Mouse (Mus musculus) stomach, postnatal 0 days (tissue): ENCODE data around the gene Aplp2. TPM values are rescaled to one million over a fixed set of nuclear protein-coding genes. Genes with fewer than 3 reads are reported as not detected.

ENCODE experiments used
- ATAC-seq: fragments of 200-750 bp; cut with Nextera tagmentation; 2 replicates; pipeline ENCODE4 v1.8.0; 2017; ENCODE audit not compliant: low FRiP score, low TSS enrichment
- DNase-seq: peaks from one replicate; pipeline ENCODE4 v3.0.0-alpha.2; 2016; ENCODE audit warnings: low spot score
- H3K27ac ChIP-seq: fragments of 300-500 bp; sonication (generic); replicated peaks from 2 replicates; pipeline ENCODE4 v1.5.1; 2014; ENCODE audit warnings: mild to moderate bottlenecking, control low read depth
- H3K27me3 ChIP-seq: fragments of 300-500 bp; sonication (generic); 2 replicates; pipeline ENCODE4 v1.6.1; 2014; ENCODE audit warnings: low read length; ENCODE audit not compliant: control insufficient read depth, insufficient read depth
- H3K36me3 ChIP-seq: fragments of 300-500 bp; sonication (generic); 2 replicates; pipeline ENCODE4 v1.6.1; 2014; ENCODE audit warnings: low read length, mixed read lengths; ENCODE audit not compliant: control insufficient read depth, insufficient read depth
- H3K4me1 ChIP-seq: fragments of 300-500 bp; sonication (generic); replicated peaks from 2 replicates; pipeline ENCODE4 v1.6.1; 2014; ENCODE audit warnings: antibody characterized with exemption; ENCODE audit not compliant: control insufficient read depth, insufficient read depth
- H3K4me2 ChIP-seq: fragments of 300-500 bp; sonication (generic); replicated peaks from 2 replicates; pipeline ENCODE4 v1.6.1; 2014; ENCODE audit warnings: low read depth, mild to moderate bottlenecking, control low read depth, moderate library complexity
- H3K4me3 ChIP-seq: fragments of 300-500 bp; sonication (generic); 2 replicates; pipeline ENCODE4 v1.5.1; 2014; ENCODE audit warnings: low read depth, low read length, control low read depth
- H3K9ac ChIP-seq: fragments of 300-500 bp; sonication (generic); 2 replicates; pipeline ENCODE4 v1.6.1; 2014; ENCODE audit warnings: mild to moderate bottlenecking, low read length, control low read depth, mixed read lengths
- H3K9me3 ChIP-seq: fragments of 300-500 bp; sonication (generic); 2 replicates; pipeline ENCODE4 v1.6.1; 2016; ENCODE audit warnings: low read length; ENCODE audit not compliant: control insufficient read depth
- CTCF ChIP-seq: IDR thresholded peaks from 2 replicates; pipeline ENCODE4 v1.5.1; 2016; ENCODE audit warnings: antibody characterized with exemption, low read depth, mild to moderate bottlenecking, moderate library complexity
- EP300 ChIP-seq: optimal IDR thresholded peaks from 2 replicates; pipeline ENCODE3; 2016; ENCODE audit warnings: antibody characterized with exemption
- WGBS: fragments of 180-500 bp; shearing (Covaris S2); extraction: QIAGEN DNeasy Blood & Tissue Kit; methylation state at CpG from one replicate; pipeline ENCODE4 v1.1.7; 2014; 5-methylcytosine and 5-hydroxymethylcytosine counted together
- polyA plus RNA-seq: library from polyadenylated mRNA; unstranded; fragments of >200 nt; fragmentation: Nextera tagmentation; extraction: Ambion mirVana; gene quantifications from 2 replicates; pipeline ENCODE4 v1.2.1, GENCODE M21; 2015

The Aplp2 gene
- polyA plus RNA-seq, 1 experiment from 2014 or later = 187 TPM

DNA sequence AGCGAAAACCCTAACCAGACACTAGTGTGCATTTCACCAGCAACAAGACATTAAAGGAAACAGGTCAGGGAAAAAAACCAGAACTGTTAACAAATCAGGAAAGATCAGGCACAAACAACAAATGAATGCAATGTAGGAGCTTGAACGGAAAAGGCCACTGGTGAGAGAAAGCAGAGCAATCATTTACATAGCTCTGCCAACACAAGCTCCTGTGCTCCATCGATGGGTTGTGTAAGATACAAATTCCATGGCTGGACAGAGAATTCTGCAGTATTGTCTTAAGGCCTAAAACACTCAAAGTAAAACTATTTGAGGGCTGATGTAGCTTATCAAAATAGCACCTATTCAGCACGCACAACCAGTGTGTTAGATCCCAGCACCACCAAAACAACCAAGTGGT is 28.6 kb downstream of the Aplp2 start:
- Histone ChIP-seq H3K9ac (no peak overlapping the region), H3K9me3 (no peaks in the 10 kb centered on the region), H3K4me1 (no peaks in the 10 kb centered on the region), H3K27me3 (no peaks in the 10 kb centered on the region), H3K27ac (no peak overlapping the region), H3K36me3 (no peaks in the 10 kb centered on the region), H3K4me2 (no peak overlapping the region), H3K4me3 (no peak overlapping the region)
- TF ChIP-seq EP300 (no peak), CTCF (no peak)
- ATAC-seq (no peak), DNase-seq (no peak)
- WGBS = 47% methylated on average over 4 of the region's 4 CpGs

DNA sequence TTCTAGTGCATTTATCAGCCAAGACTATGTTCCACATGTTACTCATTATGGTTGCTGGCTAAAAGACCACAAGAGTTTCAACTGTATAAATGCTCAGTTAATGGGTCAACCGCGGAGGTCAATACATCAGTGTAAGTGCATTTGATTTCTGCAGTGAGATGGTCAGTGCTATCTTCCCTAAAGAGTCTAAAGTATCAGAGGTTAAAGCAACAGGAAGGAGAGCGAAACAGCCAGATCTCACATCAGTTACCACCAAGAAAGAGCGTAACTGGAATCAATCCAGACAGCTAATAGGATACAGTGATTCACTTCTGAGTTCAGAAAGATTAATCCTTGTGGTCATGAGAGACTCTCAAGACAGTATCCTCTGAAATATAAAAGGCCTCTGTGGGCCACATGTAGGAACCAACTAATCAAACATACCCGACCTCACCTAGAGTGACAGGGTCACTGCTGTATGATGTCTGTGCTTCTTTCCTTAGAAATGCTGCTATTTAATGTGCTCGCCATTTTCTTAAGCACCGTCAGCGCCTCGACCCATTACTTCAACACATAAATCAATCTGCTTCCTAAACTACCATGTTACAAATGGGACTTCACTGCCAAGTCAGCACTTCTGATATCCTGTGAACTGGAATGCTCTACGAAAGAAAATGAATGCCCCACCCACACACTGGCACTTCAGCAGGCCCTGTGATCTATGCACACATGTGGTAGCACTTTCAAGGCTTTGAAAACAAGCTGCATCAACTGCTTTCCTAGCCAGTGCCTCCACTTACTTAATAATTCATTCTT is 30.1 kb downstream of the Aplp2 start:
- no peaks in the 10 kb centered on the region for H3K36me3 ChIP-seq
- H3K4me2 ChIP-seq = no peak overlapping the region
- H3K9ac ChIP-seq = no peak overlapping the region
- TF ChIP-seq CTCF (no peak), EP300 (no peak)
- no peaks in the 10 kb centered on the region for H3K9me3 ChIP-seq
- WGBS = 55% methylated on average over 10 of the region's 10 CpGs
- DNase-seq (no peak), ATAC-seq (no peak)
- H3K4me1 ChIP-seq = no peaks in the 10 kb centered on the region
- H3K27me3 ChIP-seq = no peaks in the 10 kb centered on the region
- no peak overlapping the region for H3K4me3 ChIP-seq
- H3K27ac ChIP-seq = no peak overlapping the region

DNA sequence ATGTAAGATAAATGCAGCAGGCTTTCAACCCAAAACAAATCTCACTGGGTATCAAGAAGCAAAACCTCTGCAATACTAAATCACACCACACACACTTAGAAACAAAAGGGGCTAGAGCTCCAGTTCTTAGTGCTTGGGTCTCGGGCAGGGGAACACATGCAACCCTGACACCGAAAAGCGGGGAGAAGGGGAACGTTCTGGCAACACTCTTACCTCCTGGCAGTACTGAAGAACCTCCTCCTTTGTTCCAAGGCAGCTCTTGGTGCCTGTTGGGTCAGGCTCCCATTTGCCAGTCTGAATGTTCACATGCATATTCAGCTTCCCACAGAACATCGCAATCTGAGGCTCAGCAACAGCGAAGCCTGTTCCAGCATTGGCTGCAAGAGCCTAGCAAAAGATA is 33.9 kb downstream of the Aplp2 start:
- TF ChIP-seq EP300 = no peak
- TF ChIP-seq CTCF = no peak
- H3K9ac ChIP-seq = no peak overlapping the region
- DNase-seq (no peak), ATAC-seq (no peak)
- H3K4me2 ChIP-seq = no peak overlapping the region
- no peaks in the 10 kb centered on the region for H3K36me3 ChIP-seq
- H3K4me1 ChIP-seq = no peaks in the 10 kb centered on the region; the same call in 1 of the 2 replicates
- no peak overlapping the region for H3K27ac ChIP-seq
- H3K9me3 ChIP-seq = no peaks in the 10 kb centered on the region
- H3K4me3 ChIP-seq = no peak overlapping the region
- 84% methylated on average over 6 of the region's 6 CpGs for WGBS
- no peaks in the 10 kb centered on the region for H3K27me3 ChIP-seq

DNA sequence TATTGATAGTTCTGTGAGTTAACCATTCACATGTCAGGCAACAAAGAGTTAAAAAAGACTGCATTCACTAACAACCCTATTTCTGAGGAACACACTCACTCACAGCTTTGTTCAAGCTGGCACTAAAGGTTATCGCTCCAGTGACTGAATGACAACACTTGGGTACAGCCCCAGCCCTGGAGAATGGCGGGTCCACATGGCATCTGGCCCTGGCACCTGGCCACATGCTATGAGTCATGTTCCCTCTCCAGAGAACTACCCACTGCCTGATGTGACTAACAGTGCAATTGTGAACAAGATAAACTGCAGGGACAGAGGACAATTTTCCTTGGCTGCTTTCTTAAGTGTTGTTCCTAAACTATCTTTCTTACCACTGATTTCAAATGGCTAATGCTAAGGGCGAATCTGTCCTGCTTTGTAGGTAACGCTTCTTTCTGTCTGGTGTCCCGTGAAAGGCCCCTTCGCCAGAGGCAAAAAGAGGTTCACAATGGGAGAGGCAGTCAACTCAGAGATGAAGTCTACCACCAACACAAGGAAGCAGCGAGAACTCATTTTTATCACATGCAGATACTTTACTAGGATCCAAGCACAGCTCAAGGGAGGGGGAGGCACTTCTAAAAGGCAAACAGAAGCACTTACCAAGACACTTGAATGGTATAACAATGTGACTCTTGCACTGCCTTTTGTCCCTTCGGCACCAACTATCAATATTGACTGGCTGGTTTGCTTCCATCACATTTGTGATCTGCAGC is 35.1 kb downstream of the Aplp2 start:
- Histone ChIP-seq H3K4me1 (no peaks in the 10 kb centered on the region; the same call in 1 of the 2 replicates), H3K36me3 (peaks cover 3% of the 10 kb centered on the region; the same call in 1 of the 2 replicates), H3K4me3 (no peak overlapping the region), H3K27ac (peak overlapping the region; percentile 70), H3K9ac (no peak overlapping the region), H3K9me3 (no peaks in the 10 kb centered on the region), H3K4me2 (no peak overlapping the region), H3K27me3 (no peaks in the 10 kb centered on the region)
- DNase-seq = peak; percentile 96
- WGBS = 48% methylated on average over 8 of the region's 8 CpGs
- TF ChIP-seq CTCF = no peak
- no peak for TF ChIP-seq EP300
- ATAC-seq = peak; percentile 95

DNA sequence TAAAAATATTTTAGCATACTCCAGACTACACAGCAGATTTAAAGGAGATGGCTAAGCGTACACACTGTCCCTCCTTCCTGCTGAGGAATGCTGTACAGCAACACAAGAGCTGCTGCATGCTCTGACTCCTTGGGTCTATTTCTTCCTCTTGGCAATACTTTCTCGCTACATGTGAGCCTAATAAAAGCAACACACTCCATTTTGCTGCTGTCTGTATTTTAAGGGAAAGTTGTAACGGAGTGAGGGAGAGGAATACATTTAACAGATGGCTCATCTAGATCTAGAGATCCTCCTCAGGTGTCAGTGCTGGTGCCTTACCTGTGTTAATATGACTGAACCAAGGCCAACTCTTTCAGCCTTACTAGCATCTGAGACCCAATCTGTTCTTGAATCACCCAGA is 35.6 kb downstream of the Aplp2 start:
- Histone ChIP-seq H3K4me2 (no peak overlapping the region), H3K36me3 (peaks cover 6% of the 10 kb centered on the region; the same call in 1 of the 2 replicates), H3K27me3 (no peaks in the 10 kb centered on the region), H3K4me1 (no peaks in the 10 kb centered on the region; the same call in 1 of the 2 replicates), H3K9me3 (no peaks in the 10 kb centered on the region), H3K9ac (no peak overlapping the region), H3K27ac (peak overlapping the region; percentile 61), H3K4me3 (no peak overlapping the region)
- 45% methylated on average over 3 of the region's 3 CpGs for WGBS
- ATAC-seq (peak; percentile 5; the same call in 1 of the 2 replicates), DNase-seq (no peak)
- no peak for TF ChIP-seq CTCF
- no peak for TF ChIP-seq EP300

DNA sequence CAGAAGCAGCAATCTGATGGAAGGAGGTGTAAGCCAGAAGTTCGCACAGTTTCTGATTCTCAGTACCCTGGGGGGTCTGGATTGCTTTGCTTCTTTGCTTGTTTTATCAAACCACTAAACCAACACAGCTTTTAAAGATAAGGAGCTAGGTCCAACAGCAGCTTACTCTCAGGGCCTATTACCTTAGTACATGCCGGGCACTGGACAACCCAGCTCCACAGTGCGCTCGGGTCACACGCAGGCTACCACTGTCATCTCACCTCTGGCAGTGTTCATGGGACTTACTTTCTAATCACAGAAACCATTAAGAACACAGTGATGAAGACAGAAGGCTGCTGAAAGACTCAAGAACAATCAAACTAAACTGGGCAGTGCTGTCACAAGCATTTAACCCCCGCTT is 36.3 kb downstream of the Aplp2 start:
- ATAC-seq = peak; percentile 62
- peaks cover 6% of the 10 kb centered on the region; the same call in 1 of the 2 replicates for H3K36me3 ChIP-seq
- H3K4me3 ChIP-seq = no peak overlapping the region
- H3K9ac ChIP-seq = no peak overlapping the region
- no peaks in the 10 kb centered on the region for H3K27me3 ChIP-seq
- no peak overlapping the region for H3K27ac ChIP-seq
- H3K4me2 ChIP-seq = no peak overlapping the region
- H3K9me3 ChIP-seq = no peaks in the 10 kb centered on the region
- no peak for TF ChIP-seq CTCF
- TF ChIP-seq EP300 = no peak
- peak; percentile 43 for DNase-seq
- WGBS = 81% methylated on average over 6 of the region's 6 CpGs
- H3K4me1 ChIP-seq = no peaks in the 10 kb centered on the region; the same call in 1 of the 2 replicates
